Mouse (Mus musculus): ENCODE results near the gene Immp2l.

- TF ChIP-seq POLR2A (IDR thresholded peaks at IDR 0.05; ENCODE audit: low read depth, low read length) = no peak
- TF ChIP-seq CTCF (IDR thresholded peaks at IDR 0.05; ENCODE audit: extremely low read depth, insufficient read length, insufficient replicate concordance, low read depth, low read length) = no peak
Observed at GRCm38 (mm10) chr12:41289047-41289446, 265.2 kb downstream of the Immp2l start.

All from small intestine, adult 2 months (tissue).